Mouse (Mus musculus): ENCODE results near the gene Olfr1079.

DNA sequence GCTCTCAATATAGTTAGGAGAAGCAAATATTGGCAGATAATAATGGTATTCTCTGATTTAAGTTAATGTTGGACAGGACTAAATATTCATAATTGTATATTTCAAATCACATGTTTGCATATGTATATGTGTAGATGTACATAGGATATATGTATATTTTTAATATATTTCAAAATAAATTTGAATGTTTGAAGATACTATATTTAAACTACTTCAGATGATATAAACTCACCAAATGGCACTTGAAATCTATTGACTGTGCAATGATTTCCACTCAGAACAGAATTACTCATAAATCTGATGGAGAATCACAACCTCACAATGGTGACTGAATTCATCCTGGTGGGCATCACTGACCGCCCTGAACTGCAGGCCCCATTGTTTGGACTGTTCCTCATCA lies 34.1 kb downstream of the Olfr1079 start, which contains the start of gene Olfr1076:
- no peak for TF ChIP-seq CTCF (conservative IDR thresholded peaks at IDR 0.05; ENCODE audit: insufficient read depth, insufficient read length, low read depth, low read length)
- TF ChIP-seq POLR2A (IDR thresholded peaks at IDR 0.05; ENCODE audit: low read depth, low read length), result no peak
